Mouse (Mus musculus): ENCODE measurements at regions not wholly inside any gene's neighbourhood (a gene's known extent, or its start where the extent isn't known, plus 50 kb on each side); places are given as distances from the start of the nearest gene placed in this dataset.

DNA sequence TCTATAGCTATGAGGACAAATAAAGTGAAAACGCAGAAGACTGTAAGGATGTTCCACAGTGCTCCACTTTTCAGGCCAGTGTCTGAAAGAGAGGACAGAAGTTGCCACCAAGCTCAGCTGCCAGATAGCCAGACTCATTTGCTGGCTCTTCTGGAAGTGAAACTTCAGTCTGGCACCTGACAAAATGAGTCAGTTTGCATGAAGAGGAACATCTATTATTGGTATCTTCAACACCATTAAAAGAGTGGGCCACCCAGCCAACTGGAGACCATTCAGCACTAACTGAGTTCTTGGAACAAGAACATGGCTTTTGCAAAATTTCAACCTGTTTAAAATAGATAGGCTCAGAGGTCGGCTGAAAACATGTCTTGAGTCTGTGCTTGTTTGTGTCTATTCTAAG is 592.4 kb upstream of the Tbl1xr1 start:
- TF ChIP-seq CTCF (IDR thresholded peaks at IDR 0.05; ENCODE audit: extremely low read depth, insufficient read depth, insufficient read length, insufficient replicate concordance) (no peak), POLR2A (IDR thresholded peaks at IDR 0.05; ENCODE audit: low read depth, low read length) (no peak)

Data from spleen, adult 2 months (tissue).